Mouse (Mus musculus): Measurements from ENCODE around the gene Nr1h5. TPM values are rescaled to one million over a fixed set of nuclear protein-coding genes. Genes with fewer than 3 reads are reported as not detected.

The Nr1h5 gene
- polyA plus RNA-seq, 1 experiment from 2014 or later: not detected

- H3K4me3 ChIP-seq (ENCODE audit: low read depth, low read length): no peak overlapping the region
- TF ChIP-seq EP300 (optimal IDR thresholded peaks at IDR 0.05) (no peak), CTCF (IDR thresholded peaks at IDR 0.05; ENCODE audit: low read depth) (no peak)
- ATAC-seq (ENCODE audit: low FRiP score, low TSS enrichment): no peak; the same call in 1 of the 2 replicates
- H3K27ac ChIP-seq (replicated peaks): no peak overlapping the region
- DNase-seq (ENCODE audit: low spot score): peak; percentile 30
- no peaks in the 10 kb centered on the region for H3K4me1 ChIP-seq (replicated peaks; ENCODE audit: control insufficient read depth, insufficient read depth)
- no peaks in the 10 kb centered on the region for H3K36me3 ChIP-seq (ENCODE audit: control insufficient read depth, insufficient read depth, low read length)
- no peaks in the 10 kb centered on the region for H3K27me3 ChIP-seq (ENCODE audit: control insufficient read depth, insufficient read depth, low read length)
- H3K9me3 ChIP-seq (ENCODE audit: control insufficient read depth, low read length): no peaks in the 10 kb centered on the region
- 59% methylated on average over 9 of the region's 9 CpGs for WGBS
- no peak overlapping the region for H3K9ac ChIP-seq (ENCODE audit: low read length)
- no peak overlapping the region for H3K4me2 ChIP-seq (replicated peaks; ENCODE audit: low read depth)
These were observed 6.1 kb upstream of the Nr1h5 start for GRCm38 (mm10) chr3:102970067-102970466.

- TF ChIP-seq EP300 (optimal IDR thresholded peaks at IDR 0.05) (no peak), CTCF (IDR thresholded peaks at IDR 0.05; ENCODE audit: low read depth) (no peak)
- H3K27ac ChIP-seq (replicated peaks): no peak overlapping the region
- 69% methylated on average over 3 of the region's 3 CpGs for WGBS
- ATAC-seq (ENCODE audit: low FRiP score, low TSS enrichment) (no peak), DNase-seq (ENCODE audit: low spot score) (no peak)
- no peak overlapping the region for H3K9ac ChIP-seq (ENCODE audit: low read length)
- no peak overlapping the region for H3K4me3 ChIP-seq (ENCODE audit: low read depth, low read length)
- no peaks in the 10 kb centered on the region for H3K9me3 ChIP-seq (ENCODE audit: control insufficient read depth, low read length)
- no peak overlapping the region for H3K4me2 ChIP-seq (replicated peaks; ENCODE audit: low read depth)
- H3K4me1 ChIP-seq (replicated peaks; ENCODE audit: control insufficient read depth, insufficient read depth): no peaks in the 10 kb centered on the region
- no peaks in the 10 kb centered on the region for H3K36me3 ChIP-seq (ENCODE audit: control insufficient read depth, insufficient read depth, low read length)
- H3K27me3 ChIP-seq (ENCODE audit: control insufficient read depth, insufficient read depth, low read length): no peaks in the 10 kb centered on the region
These were observed 8.3 kb downstream of the Nr1h5 start for GRCm38 (mm10) chr3:102955596-102955995.

- WGBS: 88% methylated on average over 3 of the region's 3 CpGs
- no peak overlapping the region for H3K9ac ChIP-seq (ENCODE audit: low read length)
- no peak overlapping the region for H3K4me3 ChIP-seq (ENCODE audit: low read depth, low read length)
- TF ChIP-seq CTCF (IDR thresholded peaks at IDR 0.05; ENCODE audit: low read depth) (no peak), EP300 (optimal IDR thresholded peaks at IDR 0.05) (no peak)
- ATAC-seq (ENCODE audit: low FRiP score, low TSS enrichment) (no peak), DNase-seq (ENCODE audit: low spot score) (no peak)
- no peaks in the 10 kb centered on the region for H3K36me3 ChIP-seq (ENCODE audit: control insufficient read depth, insufficient read depth, low read length)
- no peak overlapping the region for H3K4me2 ChIP-seq (replicated peaks; ENCODE audit: low read depth)
- H3K27me3 ChIP-seq (ENCODE audit: control insufficient read depth, insufficient read depth, low read length): no peaks in the 10 kb centered on the region
- no peaks in the 10 kb centered on the region for H3K9me3 ChIP-seq (ENCODE audit: control insufficient read depth, low read length)
- no peaks in the 10 kb centered on the region for H3K4me1 ChIP-seq (replicated peaks; ENCODE audit: control insufficient read depth, insufficient read depth)
- no peak overlapping the region for H3K27ac ChIP-seq (replicated peaks)
These were observed 8.8 kb downstream of the Nr1h5 start for GRCm38 (mm10) chr3:102955143-102955542.

- Histone ChIP-seq H3K4me1 (replicated peaks; ENCODE audit: control insufficient read depth, insufficient read depth) (no peaks in the 10 kb centered on the region), H3K4me3 (ENCODE audit: low read depth, low read length) (no peak overlapping the region)
- 76% methylated on average over 12 of the region's 12 CpGs for WGBS
These were observed 9.5 kb downstream of the Nr1h5 start for GRCm38 (mm10) chr3:102954476-102954875.

GRCm38 (mm10) chr3:102946861-102947260 is 17.1 kb downstream of the Nr1h5 start:
- no peak overlapping the region for H3K4me2 ChIP-seq (replicated peaks; ENCODE audit: low read depth)
- no peaks in the 10 kb centered on the region for H3K9me3 ChIP-seq (ENCODE audit: control insufficient read depth, low read length)
- no peak overlapping the region for H3K9ac ChIP-seq (ENCODE audit: low read length)
- 50% methylated on average over 5 of the region's 5 CpGs for WGBS
- H3K36me3 ChIP-seq (ENCODE audit: control insufficient read depth, insufficient read depth, low read length): no peaks in the 10 kb centered on the region
- ATAC-seq (ENCODE audit: low FRiP score, low TSS enrichment): 0 out of 2 replicates have a peak, but pooled peaks have one; percentile 53
- DNase-seq (ENCODE audit: low spot score): peak; percentile 47
- no peaks in the 10 kb centered on the region for H3K27me3 ChIP-seq (ENCODE audit: control insufficient read depth, insufficient read depth, low read length)
- no peak overlapping the region for H3K27ac ChIP-seq (replicated peaks)
- no peak overlapping the region for H3K4me3 ChIP-seq (ENCODE audit: low read depth, low read length)
- H3K4me1 ChIP-seq (replicated peaks; ENCODE audit: control insufficient read depth, insufficient read depth): no peaks in the 10 kb centered on the region
- TF ChIP-seq EP300 (optimal IDR thresholded peaks at IDR 0.05): no peak
- no peak for TF ChIP-seq CTCF (IDR thresholded peaks at IDR 0.05; ENCODE audit: low read depth)

More at GRCm38 (mm10) chr3:102954476-102954875, 9.5 kb downstream of the Nr1h5 start:
- DNase-seq (ENCODE audit: low spot score) (no peak), ATAC-seq (ENCODE audit: low FRiP score, low TSS enrichment) (no peak)
- H3K9me3 ChIP-seq (ENCODE audit: control insufficient read depth, low read length): no peaks in the 10 kb centered on the region
- no peak overlapping the region for H3K27ac ChIP-seq (replicated peaks)
- no peaks in the 10 kb centered on the region for H3K27me3 ChIP-seq (ENCODE audit: control insufficient read depth, insufficient read depth, low read length)
- TF ChIP-seq EP300 (optimal IDR thresholded peaks at IDR 0.05): no peak
- TF ChIP-seq CTCF (IDR thresholded peaks at IDR 0.05; ENCODE audit: low read depth): no peak
- H3K9ac ChIP-seq (ENCODE audit: low read length): no peak overlapping the region
- H3K4me2 ChIP-seq (replicated peaks; ENCODE audit: low read depth): no peak overlapping the region
- no peaks in the 10 kb centered on the region for H3K36me3 ChIP-seq (ENCODE audit: control insufficient read depth, insufficient read depth, low read length)

GRCm38 (mm10) chr3:102946312-102946711 is 17.6 kb downstream of the Nr1h5 start:
- 60% methylated on average over 3 of the region's 3 CpGs for WGBS
- H3K4me1 ChIP-seq (replicated peaks; ENCODE audit: control insufficient read depth, insufficient read depth): no peaks in the 10 kb centered on the region
- DNase-seq (ENCODE audit: low spot score): no peak
- H3K4me3 ChIP-seq (ENCODE audit: low read depth, low read length): no peak overlapping the region
- H3K9me3 ChIP-seq (ENCODE audit: control insufficient read depth, low read length): no peaks in the 10 kb centered on the region
- H3K27ac ChIP-seq (replicated peaks): no peak overlapping the region
- H3K9ac ChIP-seq (ENCODE audit: low read length): no peak overlapping the region
- no peaks in the 10 kb centered on the region for H3K27me3 ChIP-seq (ENCODE audit: control insufficient read depth, insufficient read depth, low read length)
- no peaks in the 10 kb centered on the region for H3K36me3 ChIP-seq (ENCODE audit: control insufficient read depth, insufficient read depth, low read length)
- no peak overlapping the region for H3K4me2 ChIP-seq (replicated peaks; ENCODE audit: low read depth)
- ATAC-seq (ENCODE audit: low FRiP score, low TSS enrichment): no peak
- TF ChIP-seq CTCF (IDR thresholded peaks at IDR 0.05; ENCODE audit: low read depth): no peak
- TF ChIP-seq EP300 (optimal IDR thresholded peaks at IDR 0.05): no peak

Measured in stomach, postnatal 0 days (tissue).